Mouse (Mus musculus) limb, embryonic 15.5 days (tissue): ENCODE results near the gene Matn3. TPM values are rescaled to one million over a fixed set of nuclear protein-coding genes. Genes with fewer than 3 reads are reported as not detected.

Source experiments
- ATAC-seq: fragments of 200-750 bp; cut with Nextera tagmentation; 2 replicates; pipeline ENCODE4 v1.8.0; 2017; ENCODE audit warnings: low read depth, moderate TSS enrichment; ENCODE audit not compliant: insufficient number of reproducible peaks, low FRiP score, low TSS enrichment
- H3K27ac ChIP-seq: fragments of 300-500 bp; sonication (generic); 2 replicates; pipeline ENCODE4 v1.5.1; 2015; ENCODE audit warnings: moderate library complexity, mild to moderate bottlenecking, inconsistent platforms
- H3K27me3 ChIP-seq: fragments of 300-500 bp; sonication (generic); 2 replicates; pipeline ENCODE4 v1.6.1; 2015; ENCODE audit warnings: inconsistent platforms
- H3K36me3 ChIP-seq: fragments of 300-500 bp; sonication (generic); 2 replicates; pipeline ENCODE4 v1.6.1; 2015; ENCODE audit warnings: inconsistent platforms
- H3K4me1 ChIP-seq: fragments of 300-500 bp; sonication (generic); 2 replicates; pipeline ENCODE4 v1.6.1; 2015; ENCODE audit warnings: inconsistent platforms
- H3K4me2 ChIP-seq: fragments of 300-500 bp; sonication (generic); 2 replicates; pipeline ENCODE4 v1.6.1; 2015; ENCODE audit warnings: mild to moderate bottlenecking, inconsistent platforms
- H3K4me3 ChIP-seq: fragments of 300-500 bp; sonication (generic); 2 replicates; pipeline ENCODE4 v1.5.1; 2015; ENCODE audit warnings: mild to moderate bottlenecking, inconsistent platforms
- H3K9ac ChIP-seq: fragments of 300-500 bp; sonication (generic); 2 replicates; pipeline ENCODE4 v1.6.1; 2015; ENCODE audit warnings: inconsistent platforms
- H3K9me3 ChIP-seq: fragments of 300-500 bp; sonication (generic); 2 replicates; pipeline ENCODE4 v1.6.1; 2016; ENCODE audit warnings: inconsistent platforms
- WGBS: fragments of 180-500 bp; shearing (Covaris S2); methylation state at CpG from one replicate; pipeline ENCODE4 v1.1.7; 2015; 5-methylcytosine and 5-hydroxymethylcytosine counted together
- polyA plus RNA-seq: library from polyadenylated mRNA; unstranded; fragments of >200 nt; fragmentation: Nextera tagmentation; extraction: Ambion mirVana; gene quantifications from 2 replicates; pipeline ENCODE4 v1.2.1, GENCODE M21; 2015

Matn3 gene
- polyA plus RNA-seq = 62.4 and 62.7 TPM in 2 replicates

- peak within 1 kb of the TSS; percentile 97 for H3K4me2 ChIP-seq
- H3K4me3 ChIP-seq = peak within 1 kb of the TSS; percentile 48
- H3K27me3 ChIP-seq = 0 out of 2 replicates have a peak, but pooled peaks cover 4% of the 10 kb centered on the region
- H3K9me3 ChIP-seq = no peaks in the 10 kb centered on the region
- 1% methylated on average over 42 of the region's 42 CpGs for WGBS
- no peaks in the 10 kb centered on the region for H3K36me3 ChIP-seq
- H3K4me1 ChIP-seq = peaks cover 11% of the 10 kb centered on the region
- peak; percentile 72; the same call in 1 of the 2 replicates for ATAC-seq
- peak within 1 kb of the TSS; percentile 37 for H3K9ac ChIP-seq
- peak within 1 kb of the TSS; percentile 71 for H3K27ac ChIP-seq
Observed at GRCm38 (mm10) chr12:8947714-8948464, at the start of gene Matn3. Gene Matn3, plus strand, starts transcription at chr12:8947929.

GRCm38 (mm10) chr12:8898879-8899785 lies 48.6 kb upstream of the Matn3 start:
- Histone ChIP-seq H3K9ac (no peak overlapping the region), H3K4me1 (peaks cover 33% of the 10 kb centered on the region), H3K9me3 (no peaks in the 10 kb centered on the region), H3K27ac (no peak overlapping the region), H3K27me3 (no peaks in the 10 kb centered on the region), H3K4me3 (no peak overlapping the region), H3K4me2 (no peak overlapping the region), H3K36me3 (no peaks in the 10 kb centered on the region)
- ATAC-seq = no peak
- WGBS = 62% methylated on average over 19 of the region's 19 CpGs

GRCm38 (mm10) chr12:8900107-8900698 lies 47.5 kb upstream of the Matn3 start:
- Histone ChIP-seq H3K27ac (peak overlapping the region; percentile 61), H3K4me2 (no peak overlapping the region), H3K4me3 (no peak overlapping the region), H3K9ac (no peak overlapping the region), H3K4me1 (peaks cover 33% of the 10 kb centered on the region), H3K36me3 (no peaks in the 10 kb centered on the region), H3K27me3 (no peaks in the 10 kb centered on the region), H3K9me3 (no peaks in the 10 kb centered on the region)
- no peak for ATAC-seq
- WGBS = 21% methylated on average over 4 of the region's 4 CpGs

- peaks cover 33% of the 10 kb centered on the region for H3K4me1 ChIP-seq
Observed at GRCm38 (mm10) chr12:8900919-8901663, 46.6 kb upstream of the Matn3 start.

GRCm38 (mm10) chr12:8901934-8902333 lies 45.8 kb upstream of the Matn3 start:
- Histone ChIP-seq H3K9ac (no peak overlapping the region), H3K27ac (no peak overlapping the region), H3K27me3 (no peaks in the 10 kb centered on the region), H3K9me3 (no peaks in the 10 kb centered on the region), H3K4me1 (peaks cover 31% of the 10 kb centered on the region), H3K4me2 (no peak overlapping the region), H3K4me3 (no peak overlapping the region), H3K36me3 (no peaks in the 10 kb centered on the region)
- no peak for ATAC-seq
- WGBS = 27% methylated on average over 2 of the region's 2 CpGs

More at GRCm38 (mm10) chr12:8900919-8901663, 46.6 kb upstream of the Matn3 start:
- Histone ChIP-seq H3K27me3 (no peaks in the 10 kb centered on the region), H3K9ac (no peak overlapping the region), H3K36me3 (no peaks in the 10 kb centered on the region), H3K9me3 (no peaks in the 10 kb centered on the region), H3K4me3 (no peak overlapping the region), H3K27ac (peak overlapping the region; percentile 61), H3K4me2 (no peak overlapping the region)
- 30% methylated on average over 5 of the region's 5 CpGs for WGBS
- ATAC-seq = peak; percentile 66

- H3K9me3 ChIP-seq = no peaks in the 10 kb centered on the region
- no peak overlapping the region for H3K9ac ChIP-seq
- H3K27me3 ChIP-seq = no peaks in the 10 kb centered on the region
- no peak overlapping the region for H3K4me3 ChIP-seq
- H3K36me3 ChIP-seq = no peaks in the 10 kb centered on the region
- ATAC-seq = no peak
- WGBS = 31% methylated on average over 3 of the region's 3 CpGs
- peaks cover 26% of the 10 kb centered on the region for H3K4me1 ChIP-seq
- H3K4me2 ChIP-seq = no peak overlapping the region
- H3K27ac ChIP-seq = no peak overlapping the region
Observed at GRCm38 (mm10) chr12:8902479-8902878, 45.2 kb upstream of the Matn3 start.

- no peak overlapping the region for H3K4me3 ChIP-seq
- peak overlapping the region; percentile 86 for H3K27ac ChIP-seq
- no peaks in the 10 kb centered on the region for H3K36me3 ChIP-seq
- WGBS = 9% methylated on average over 16 of the region's 16 CpGs
- no peaks in the 10 kb centered on the region for H3K27me3 ChIP-seq
- no peak overlapping the region for H3K9ac ChIP-seq
- H3K4me2 ChIP-seq = no peak overlapping the region
- H3K4me1 ChIP-seq = peaks cover 32% of the 10 kb centered on the region
- no peaks in the 10 kb centered on the region for H3K9me3 ChIP-seq
- ATAC-seq = peak; percentile 71
Observed at GRCm38 (mm10) chr12:8912860-8913685, 34.7 kb upstream of the Matn3 start.

GRCm38 (mm10) chr12:8913701-8914340 lies 33.9 kb upstream of the Matn3 start:
- peak; percentile 80 for ATAC-seq
- Histone ChIP-seq H3K4me3 (no peak overlapping the region), H3K4me2 (no peak overlapping the region), H3K27ac (peak overlapping the region; percentile 86), H3K27me3 (no peaks in the 10 kb centered on the region), H3K9ac (no peak overlapping the region), H3K9me3 (no peaks in the 10 kb centered on the region), H3K4me1 (peaks cover 30% of the 10 kb centered on the region), H3K36me3 (no peaks in the 10 kb centered on the region)
- 29% methylated on average over 9 of the region's 9 CpGs for WGBS

GRCm38 (mm10) chr12:8916378-8916777 lies 31.4 kb upstream of the Matn3 start:
- no peak overlapping the region for H3K9ac ChIP-seq
- peak overlapping the region; percentile 65 for H3K27ac ChIP-seq
- peak; percentile 30; the same call in 1 of the 2 replicates for ATAC-seq
- H3K9me3 ChIP-seq = no peaks in the 10 kb centered on the region
- H3K27me3 ChIP-seq = no peaks in the 10 kb centered on the region
- no peak overlapping the region for H3K4me3 ChIP-seq
- 50% methylated on average over 5 of the region's 5 CpGs for WGBS
- H3K36me3 ChIP-seq = no peaks in the 10 kb centered on the region
- H3K4me1 ChIP-seq = peaks cover 30% of the 10 kb centered on the region
- no peak overlapping the region for H3K4me2 ChIP-seq

- peaks cover 16% of the 10 kb centered on the region for H3K4me1 ChIP-seq
- H3K27me3 ChIP-seq = no peaks in the 10 kb centered on the region
- H3K4me2 ChIP-seq = no peak overlapping the region
- no peaks in the 10 kb centered on the region for H3K36me3 ChIP-seq
- H3K9me3 ChIP-seq = no peaks in the 10 kb centered on the region
- no peak overlapping the region for H3K4me3 ChIP-seq
- ATAC-seq = no peak
- H3K9ac ChIP-seq = no peak overlapping the region
- WGBS = 87% methylated on average over 3 of the region's 3 CpGs
- H3K27ac ChIP-seq = no peak overlapping the region
Observed at GRCm38 (mm10) chr12:8919231-8919630, 28.5 kb upstream of the Matn3 start.
